Mouse (Mus musculus) T-helper 2 cell (primary cell): Measurements from ENCODE around the gene Plxnb2.

Source experiments
- in situ Hi-C: fragments of 300-600 bp; cut with MboI, MseI; formaldehyde crosslinking; loops from one replicate; pipeline ENCODE4 v1.15.1; 2025; ENCODE audit warnings: high pct_unique_total_duplicates

Gene Plxnb2

DNA sequence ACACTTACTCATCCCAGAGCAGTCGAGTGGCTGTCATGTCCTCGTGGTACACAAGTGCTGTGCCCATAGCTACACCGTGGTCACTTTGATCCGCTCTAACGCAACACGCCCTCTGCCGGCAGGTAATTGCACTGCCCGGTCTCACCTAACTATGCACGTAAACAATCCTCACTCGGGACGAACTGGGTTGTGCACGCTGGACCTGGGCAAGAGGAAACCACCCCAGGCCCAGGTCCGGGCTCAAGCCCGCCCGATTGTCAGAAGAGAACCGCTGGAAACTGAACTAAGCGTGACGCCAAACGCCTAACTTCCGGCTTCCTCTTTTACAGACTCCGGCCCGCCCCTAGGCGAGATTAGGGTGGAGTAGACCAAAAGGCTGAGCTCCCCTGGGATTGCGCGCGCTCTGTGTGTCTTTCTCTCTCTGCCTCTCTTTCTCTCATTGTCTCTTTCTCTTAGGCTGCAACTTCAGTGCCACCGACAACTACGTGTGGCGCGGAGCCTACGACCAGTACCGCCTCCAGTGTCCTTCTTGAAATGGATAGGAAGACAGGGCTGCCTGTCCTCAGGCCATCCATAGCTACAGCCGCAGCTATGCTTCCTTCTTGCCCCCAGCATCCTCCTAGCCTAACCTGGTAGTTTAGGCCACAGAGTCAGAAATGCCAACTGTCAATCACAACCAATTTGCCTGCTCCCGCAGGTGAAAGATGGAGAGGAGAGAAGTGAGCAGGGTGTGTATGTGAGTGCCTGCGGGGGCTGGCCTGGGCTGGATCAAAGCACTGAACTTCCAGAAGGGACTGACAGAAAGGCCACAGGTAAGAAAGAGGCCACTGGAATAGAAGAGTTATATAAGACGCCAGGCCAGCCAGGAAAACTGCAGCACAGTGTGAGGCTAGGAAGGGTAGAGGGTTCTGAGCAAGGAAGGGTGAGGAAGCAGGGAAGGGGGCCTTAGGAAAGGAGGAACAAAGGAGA is 51.9 kb downstream of the Plxnb2 start, which contains the start of gene Hdac10:
TSS of gene Hdac10 (minus strand) at position 319 of the 969 bp plus-strand sequence.
- in situ Hi-C loops, result no loop called here

DNA sequence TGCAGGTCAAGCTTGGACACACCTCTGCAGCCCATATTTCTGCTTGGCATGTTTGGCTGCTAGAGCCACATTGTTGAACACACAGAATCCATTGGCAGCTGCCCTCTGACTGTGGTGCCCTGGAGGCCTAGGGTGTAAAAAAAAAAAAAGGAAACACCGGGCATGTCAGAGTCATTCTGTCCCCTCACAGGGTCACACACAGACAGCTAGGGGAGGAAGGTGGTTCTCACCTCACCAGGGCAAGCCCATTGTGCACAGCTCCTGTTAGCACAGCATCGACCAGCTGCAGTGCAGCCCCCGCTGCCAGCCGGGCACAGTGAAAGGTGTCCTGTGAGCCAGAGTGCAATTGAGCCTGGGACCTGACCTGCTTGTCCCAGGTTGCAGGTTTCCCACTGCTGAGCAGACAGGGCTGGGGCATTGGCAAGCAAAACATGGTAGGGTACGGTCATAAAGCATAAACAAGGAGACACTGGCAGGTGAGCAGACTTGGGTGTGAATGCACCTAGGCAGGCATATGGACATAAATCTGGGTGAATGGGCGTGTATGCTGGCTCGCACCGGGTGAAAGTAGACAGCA is 53.1 kb downstream of the Plxnb2 start:
- in situ Hi-C loops, result no loop called here

GRCm38 (mm10) chr15:89126622-89127021 is 54.0 kb downstream of the Plxnb2 start:
- in situ Hi-C loops, result no loop called here

DNA sequence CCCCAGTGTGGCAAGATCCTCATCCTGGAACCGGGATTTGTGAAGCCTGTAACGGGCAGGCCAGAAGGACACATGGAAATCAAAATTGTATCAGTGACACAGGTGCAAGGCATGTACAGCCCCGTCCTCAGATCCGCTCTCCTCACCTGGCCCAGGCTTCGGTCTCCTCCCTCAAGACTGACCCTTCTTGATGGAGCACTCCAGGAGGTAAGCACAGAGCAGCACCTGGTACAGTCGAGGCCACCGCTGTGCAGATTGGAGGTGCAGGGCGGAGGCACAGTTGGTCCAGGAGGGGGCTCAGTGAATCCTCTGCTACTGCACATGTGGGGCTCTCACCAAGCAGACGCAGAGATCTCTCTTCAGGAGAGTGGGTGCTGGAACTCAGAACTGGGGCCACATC is 55.2 kb downstream of the Plxnb2 start:
- in situ Hi-C loops, result no loop called here

DNA sequence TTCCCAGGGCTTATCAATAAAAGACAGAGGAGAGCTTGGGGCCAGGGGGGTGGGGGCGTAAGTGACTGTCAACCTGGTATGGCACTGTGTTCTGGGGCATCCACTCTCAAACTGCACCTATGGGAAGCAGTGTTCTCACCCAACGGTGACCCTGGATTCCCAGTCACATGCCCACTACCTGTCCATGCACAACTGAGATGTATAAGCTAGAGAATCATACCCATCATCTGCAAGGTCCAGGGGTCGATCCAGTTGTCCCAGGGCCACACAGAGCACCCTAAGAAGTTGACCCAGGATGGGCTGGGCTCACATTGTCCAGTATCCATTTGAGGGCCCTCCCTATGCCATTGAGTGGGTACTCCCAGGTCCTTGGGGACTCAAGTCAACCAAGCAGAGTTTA is 56.3 kb downstream of the Plxnb2 start:
- in situ Hi-C loops, result no loop called here

DNA sequence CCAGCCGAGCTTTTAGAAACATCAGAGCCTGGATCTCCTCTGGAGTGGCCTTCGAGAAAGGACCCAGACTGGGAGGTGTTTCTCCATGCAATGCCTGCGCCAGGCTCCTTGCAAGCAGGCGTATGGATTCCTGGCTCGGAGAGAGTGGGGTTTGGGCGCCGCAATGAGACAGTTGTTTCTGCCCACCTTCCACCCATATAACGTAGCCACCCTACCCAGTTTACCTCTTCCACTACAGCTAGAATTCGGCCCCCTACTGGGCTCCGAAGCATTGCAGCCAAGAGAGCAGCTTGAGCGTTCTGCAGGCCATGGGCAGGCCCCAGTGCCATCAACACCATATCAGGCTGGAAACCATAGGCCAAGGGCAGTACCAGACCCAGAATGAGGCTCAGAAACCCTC is 57.0 kb downstream of the Plxnb2 start:
- in situ Hi-C loops, result no loop called here

DNA sequence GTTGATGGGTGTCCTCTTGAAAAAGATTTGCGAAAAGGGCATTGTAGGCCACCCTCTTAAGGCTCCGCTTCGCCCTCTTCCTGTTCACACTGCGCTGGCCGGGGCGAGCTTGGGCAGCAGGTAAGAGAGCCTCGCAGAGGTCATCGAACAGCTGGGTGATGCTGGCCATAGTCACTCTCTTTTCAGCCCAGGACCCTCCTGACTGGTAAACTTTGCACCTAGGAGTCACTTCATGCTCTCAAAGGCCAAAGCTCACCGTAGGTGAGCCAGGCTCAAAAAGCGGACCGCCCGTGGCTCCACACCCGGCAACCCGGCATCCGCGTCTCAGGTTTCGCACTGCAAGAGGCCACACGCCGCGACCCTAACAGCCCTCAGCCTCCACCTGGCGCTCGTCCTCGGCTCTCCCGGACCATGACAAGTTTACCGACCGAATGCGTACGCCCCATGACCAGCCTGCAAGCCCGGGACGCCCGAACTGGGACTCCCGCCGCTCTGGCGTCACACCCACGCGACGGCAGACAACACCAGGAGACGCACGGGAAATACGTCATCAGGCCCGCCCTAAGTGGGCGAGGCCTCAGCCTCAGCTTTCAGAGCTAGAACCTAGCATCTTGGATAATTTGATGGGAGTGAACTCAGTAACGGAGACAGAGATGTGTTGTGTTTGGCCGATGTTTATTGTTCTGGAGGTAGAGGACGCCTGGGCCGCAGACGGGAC is 57.8 kb downstream of the Plxnb2 start, which contains the start of gene Tubgcp6:
TSS of gene Tubgcp6 (minus strand) at position 464 of the 718 bp plus-strand sequence.
- in situ Hi-C loops, result no loop called here

DNA sequence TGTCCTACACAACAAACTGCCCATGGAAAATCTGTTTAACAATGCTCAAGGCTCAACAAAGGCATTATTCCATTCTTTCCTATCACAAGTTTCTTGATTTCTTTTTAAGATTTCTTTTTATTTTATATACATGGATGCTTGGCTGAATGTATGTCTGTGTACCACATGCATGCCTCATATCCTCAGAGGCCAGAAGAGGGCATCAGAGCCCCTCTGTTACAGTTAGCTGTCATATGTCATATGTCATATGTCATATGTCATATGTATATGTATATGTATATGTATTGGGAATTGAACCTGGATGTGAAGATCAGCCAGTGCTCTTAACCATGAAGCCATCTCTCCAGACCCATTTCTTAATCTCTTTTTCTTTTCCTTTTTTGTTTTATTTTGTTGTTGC is 62.6 kb downstream of the Plxnb2 start:
- in situ Hi-C loops, result no loop called here

DNA sequence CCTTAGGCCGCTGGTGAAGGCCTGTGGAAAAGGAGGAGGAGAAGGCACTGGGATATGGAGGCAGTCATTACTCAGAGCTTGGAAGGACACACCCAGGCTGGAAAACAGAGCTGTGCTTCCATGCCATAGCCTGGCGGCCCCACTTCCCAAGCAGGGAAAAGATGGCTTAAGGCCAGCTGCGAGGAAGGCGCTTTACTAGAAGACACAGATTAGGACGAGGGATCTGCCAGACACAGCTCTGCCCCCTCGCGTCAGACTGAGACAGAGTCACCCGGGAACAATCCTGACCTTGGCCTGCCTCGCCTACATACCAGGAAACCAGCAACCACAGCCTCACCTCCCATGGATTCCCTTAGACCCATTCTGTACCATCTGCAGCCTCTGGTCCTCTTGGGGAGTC is 70.4 kb downstream of the Plxnb2 start:
- in situ Hi-C loops, result no loop called here

DNA sequence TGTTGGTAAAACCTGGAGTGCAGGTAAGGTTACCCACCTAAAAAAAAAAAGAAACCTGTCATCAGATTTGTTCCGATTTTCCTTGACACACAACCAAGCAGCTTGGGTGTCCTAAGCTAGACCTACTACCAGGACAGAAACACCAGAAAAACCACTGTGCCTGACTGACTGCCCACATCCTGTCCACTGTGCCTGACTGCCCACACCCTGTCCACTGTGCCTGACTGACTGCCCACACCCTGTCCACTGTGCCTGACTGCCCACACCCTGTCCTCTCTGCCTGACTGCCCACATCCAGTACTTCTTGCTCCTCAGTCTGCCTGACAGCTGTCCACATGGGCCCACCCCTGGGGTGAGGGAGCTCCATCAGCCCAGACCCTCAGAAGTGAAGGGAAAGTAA is 73.6 kb downstream of the Plxnb2 start:
- in situ Hi-C loops, result no loop called here

GRCm38 (mm10) chr15:89106073-89106472 is 74.5 kb downstream of the Plxnb2 start:
- in situ Hi-C loops, result no loop called here
